Mouse (Mus musculus): ENCODE measurements around the gene Rhd.

Rhd gene

DNA sequence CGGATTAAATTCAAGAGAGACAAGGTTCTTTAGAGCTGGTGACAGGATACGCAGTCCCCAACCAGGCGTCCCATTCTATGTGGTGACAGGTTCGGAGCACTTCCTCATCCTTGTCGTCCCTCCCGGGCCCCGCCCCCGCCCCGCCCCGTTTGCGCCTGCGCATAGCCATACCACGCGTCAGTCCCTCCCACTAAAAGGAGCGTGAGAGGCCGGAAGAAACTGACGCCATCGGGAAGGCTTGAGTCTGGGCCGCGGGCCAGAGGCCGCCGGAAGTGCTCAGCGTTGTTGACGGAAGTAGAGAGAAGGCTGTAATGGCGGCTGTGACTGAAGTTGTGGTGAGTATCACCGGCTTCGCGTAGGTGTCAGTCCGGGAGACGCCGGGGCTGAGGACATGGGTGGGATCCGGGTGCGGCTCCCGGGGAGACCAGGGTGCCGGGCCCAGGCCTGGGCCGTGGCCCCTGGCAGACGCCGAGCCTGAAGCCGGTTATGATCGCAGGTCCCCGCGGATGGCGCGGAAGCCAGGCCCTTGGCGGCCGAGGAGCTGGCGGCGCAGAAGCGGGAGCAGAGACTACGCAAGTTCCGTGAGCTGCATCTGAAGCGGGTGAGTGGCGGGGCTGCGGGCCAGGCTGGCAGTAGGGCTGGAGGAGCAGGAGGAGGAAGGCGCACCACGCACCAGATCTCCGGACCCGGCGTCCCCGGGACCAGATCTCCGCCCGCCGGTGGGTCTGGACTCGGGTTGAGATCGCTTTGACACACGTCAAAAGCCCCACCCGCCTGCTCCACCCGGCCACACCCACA lies 66.5 kb downstream of the Rhd start, which contains the start of gene Syf2:
Gene Syf2, plus strand, starts transcription at position 215 of the 798 bp plus-strand sequence.
- DNase-seq (ENCODE audit: low read depth, low spot score) = peak; percentile 97

GRCm38 (mm10) chr4:134937240-134938176 lies 73.2 kb downstream of the Rhd start:
- peak; percentile 31 for DNase-seq (ENCODE audit: low read depth, low spot score)

DNA sequence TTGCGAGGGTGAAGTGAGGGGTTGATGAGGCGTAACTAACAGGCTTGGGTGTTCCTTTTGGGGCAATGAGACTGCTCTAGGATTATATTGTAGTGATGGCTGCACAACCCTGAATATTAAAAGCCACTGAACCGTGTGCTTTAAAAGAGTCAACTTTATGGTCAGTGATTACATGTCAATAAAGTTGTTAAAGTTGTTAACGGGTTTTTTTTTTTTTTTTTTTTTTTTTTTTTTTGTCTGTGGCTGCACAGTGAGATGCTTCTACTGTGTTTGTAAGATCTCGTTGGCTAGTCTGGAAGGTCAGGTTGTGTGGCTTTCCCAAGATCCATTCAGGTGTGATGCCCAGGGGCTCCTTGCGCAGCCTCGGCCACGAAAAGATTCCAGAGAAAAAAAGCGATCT lies 75.6 kb downstream of the Rhd start:
- DNase-seq (ENCODE audit: low read depth, low spot score) = no peak

DNA sequence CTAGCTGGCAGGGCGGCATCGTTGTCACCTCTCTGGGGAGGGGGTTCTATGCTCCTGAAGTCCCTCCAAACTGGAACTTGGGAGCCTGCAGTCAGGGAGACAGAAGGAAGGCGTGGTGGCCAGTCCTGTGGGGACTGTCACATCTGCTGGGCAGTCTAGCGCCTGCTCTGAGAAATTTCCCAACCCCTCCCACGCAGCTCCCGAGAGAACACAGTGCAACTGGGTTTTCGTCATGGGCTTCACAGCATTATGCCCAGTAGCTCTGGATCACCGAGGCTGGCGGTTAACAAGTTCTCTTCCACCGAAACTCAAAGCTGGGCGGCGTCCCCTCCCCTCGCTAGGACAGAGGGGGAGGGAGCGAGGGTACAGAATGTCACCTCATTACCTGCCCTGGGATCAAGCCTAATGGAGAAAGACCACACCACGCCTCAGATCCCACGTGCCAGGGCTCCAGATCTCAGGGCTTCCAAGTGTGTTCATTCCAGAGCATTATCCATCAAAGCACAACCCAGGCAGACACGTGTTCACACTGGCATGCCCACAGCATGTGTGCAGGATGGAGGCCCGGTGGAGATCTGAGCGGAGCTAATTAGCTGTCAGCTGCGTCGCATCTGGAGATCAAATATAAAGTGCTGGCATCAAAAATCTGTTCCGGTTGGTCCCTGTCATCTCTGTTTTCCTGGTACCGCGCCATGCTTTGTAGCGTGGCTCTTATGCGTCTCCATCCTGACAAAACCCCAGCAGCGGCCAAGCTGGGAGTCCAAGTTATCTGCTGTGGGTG lies 79.6 kb downstream of the Rhd start:
- DNase-seq (ENCODE audit: low read depth, low spot score) = no peak

Measured in mesoderm, embryonic 11.5 days (tissue).